Mouse (Mus musculus) cerebellum, postnatal 14 days (tissue): ENCODE measurements around the gene Dhx9.
"Not testable (repeated sequence)": the region's sequence is repeated elsewhere in the genome, so short reads cannot be mapped to it uniquely, and the experiment has no call there.

Experiments
- DNase-seq, 2 experiments: peaks; one replicate each; pipeline ENCODE4 v3.0.0; 2021; ENCODE audit warnings: mixed read lengths in 2 of 2

Dhx9 gene

DNA sequence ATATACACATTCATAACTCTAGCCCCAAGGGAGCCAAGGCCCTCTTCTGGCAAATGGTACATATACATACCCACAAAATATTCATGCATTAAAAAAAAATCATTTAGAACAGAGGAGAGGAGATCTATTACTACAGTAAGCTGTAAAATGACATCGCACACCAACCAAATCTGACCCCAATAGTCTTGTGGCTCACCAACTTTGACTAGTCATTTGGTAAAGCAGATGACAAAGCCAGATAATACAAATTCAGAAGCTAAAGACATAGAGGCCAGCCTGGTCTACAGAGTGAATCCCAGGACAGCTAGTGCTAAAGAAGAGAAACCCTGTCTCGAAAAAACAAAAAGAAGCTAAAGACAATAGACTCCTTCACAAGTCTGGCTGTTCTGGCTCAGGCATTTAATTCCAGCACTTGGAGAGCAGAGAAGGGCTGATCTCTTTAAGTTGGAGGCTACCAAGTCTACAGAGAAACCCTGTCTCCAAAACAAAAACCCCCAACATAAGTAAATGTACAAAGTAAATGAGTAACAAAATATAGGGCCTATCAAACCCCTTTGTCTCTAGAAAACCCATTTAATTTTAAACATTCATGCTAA is 2.2 kb downstream of the Dhx9 start:
- DNase-seq: no peak

DNA sequence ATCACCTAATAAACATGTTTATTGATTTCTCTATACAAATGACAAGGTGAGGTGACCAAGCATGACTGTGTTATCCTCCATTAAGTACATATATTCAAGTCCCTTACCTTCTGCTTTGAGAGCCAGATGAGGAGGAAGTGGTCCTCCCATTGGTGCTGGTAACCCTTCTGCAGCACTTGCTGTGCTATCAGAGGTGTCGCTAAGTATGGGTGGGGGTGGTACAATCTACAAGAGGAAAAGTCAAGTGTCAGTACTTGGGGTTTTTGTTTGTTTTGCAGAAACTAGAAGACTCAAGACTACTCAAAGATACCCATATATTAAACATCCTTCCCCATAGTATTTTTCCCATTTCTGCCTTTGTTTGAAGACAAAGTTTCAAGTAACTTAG is 6.4 kb downstream of the Dhx9 start:
- DNase-seq: no peak

DNA sequence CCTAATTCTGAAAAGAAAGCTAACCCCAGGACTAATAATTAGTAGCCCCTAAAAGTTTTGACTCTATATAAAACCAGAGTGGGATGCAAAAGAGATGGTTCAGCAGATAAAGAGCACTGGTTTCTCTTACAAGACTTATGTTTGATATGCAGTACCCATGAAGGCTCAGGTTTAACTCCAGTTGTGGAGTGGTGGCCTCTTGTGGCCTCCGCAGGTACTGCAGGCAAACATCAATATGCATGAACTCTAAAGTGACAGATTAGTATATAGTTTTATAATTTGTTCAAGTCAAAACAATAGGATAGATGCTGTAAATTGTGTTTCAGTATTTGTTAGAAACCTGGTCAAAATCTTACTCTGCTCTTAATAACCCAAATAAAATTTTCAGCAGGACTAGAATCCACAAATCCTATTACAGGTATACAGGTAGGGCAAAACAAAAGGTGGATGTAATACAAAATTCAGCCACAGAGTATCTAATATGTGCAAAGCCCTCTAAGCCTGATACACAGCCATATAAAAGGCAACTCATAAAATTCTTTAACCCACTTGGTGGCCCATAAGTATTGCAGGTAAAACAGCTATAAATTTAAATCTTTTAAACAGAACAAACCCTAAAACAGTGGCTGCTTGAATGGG is 7.0 kb downstream of the Dhx9 start:
- peak; percentile 80 to 85 for DNase-seq

DNA sequence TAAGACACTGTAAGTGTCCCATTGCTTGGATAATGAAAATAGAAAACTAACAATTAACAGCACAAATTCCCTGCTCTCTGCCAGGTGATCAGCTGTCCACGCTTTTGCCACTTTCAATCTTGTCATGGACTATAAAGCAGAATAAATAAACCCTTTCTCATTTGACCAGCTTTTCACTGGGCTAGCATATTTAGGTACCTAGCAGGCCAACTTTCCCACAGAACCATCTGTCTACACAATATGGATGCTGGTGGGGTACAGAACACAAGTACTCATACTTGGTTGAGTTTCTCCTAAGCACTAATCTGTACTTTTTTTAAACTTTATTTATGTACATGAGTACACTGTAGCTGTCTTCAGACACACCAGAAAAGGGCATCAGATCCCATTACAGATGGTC is 8.2 kb downstream of the Dhx9 start:
- DNase-seq: no peak

DNA sequence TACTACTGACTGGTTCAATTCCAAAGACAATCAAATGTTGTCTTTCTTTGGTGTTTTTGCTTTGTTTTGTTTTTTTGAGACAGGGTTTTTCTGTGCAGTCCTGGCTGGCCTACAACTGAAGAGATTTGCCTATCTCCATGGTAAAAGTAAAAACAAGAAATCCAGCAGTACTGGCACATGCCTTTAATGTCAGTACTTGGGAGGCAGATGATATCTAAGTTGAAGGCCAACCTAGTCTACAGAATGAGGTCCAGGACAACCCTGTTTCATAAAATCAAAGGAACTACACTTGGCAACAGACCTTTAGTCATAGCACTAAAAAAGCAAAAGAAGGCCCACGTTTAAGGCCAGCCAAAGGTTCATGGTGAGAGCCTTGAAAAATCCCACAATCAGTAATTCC is 25.7 kb downstream of the Dhx9 start:
- DNase-seq: no peak

DNA sequence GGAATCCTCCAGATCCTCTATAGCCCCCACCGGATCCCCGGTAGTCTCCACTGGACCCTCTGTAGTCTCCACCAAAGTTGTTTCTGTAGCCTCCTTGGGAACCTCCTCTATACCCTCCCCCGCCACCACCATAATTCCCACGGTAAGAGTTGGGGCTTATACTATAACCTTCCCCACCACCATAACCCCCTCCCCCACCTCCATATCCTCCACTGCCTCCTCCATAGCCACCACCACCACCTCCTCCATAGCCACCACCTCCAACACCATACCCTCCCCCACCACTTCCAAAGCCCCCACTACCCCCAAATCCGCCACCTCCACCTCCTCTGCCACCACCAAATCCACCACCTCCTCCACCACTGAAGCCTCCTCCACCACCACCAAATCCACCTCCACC is 31.3 kb downstream of the Dhx9 start:
- no peak for DNase-seq

DNA sequence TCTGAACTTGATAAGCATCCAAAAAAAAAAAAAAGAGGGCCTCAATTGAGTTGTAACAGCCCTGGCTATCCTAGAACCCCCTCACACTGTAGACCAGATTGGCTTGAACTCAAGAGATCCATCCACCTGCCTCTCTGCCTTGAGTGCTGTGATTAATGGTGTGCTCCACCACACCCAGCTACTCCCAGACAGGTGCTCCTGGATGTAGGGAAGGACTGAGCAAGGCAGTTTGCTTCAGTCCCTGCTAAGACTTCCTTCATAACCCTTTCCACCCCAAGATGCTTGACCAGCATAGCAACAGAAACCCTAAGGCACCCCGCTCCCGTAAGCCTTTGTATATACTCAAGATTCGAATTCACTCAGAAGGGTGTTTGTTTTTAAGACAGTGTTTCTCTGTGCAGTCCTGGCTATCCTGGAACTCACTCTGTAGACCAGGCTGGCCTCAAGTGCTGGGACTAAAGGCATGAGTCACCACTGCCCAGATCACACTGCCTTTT is 34.3 kb downstream of the Dhx9 start:
- DNase-seq: no peak

DNA sequence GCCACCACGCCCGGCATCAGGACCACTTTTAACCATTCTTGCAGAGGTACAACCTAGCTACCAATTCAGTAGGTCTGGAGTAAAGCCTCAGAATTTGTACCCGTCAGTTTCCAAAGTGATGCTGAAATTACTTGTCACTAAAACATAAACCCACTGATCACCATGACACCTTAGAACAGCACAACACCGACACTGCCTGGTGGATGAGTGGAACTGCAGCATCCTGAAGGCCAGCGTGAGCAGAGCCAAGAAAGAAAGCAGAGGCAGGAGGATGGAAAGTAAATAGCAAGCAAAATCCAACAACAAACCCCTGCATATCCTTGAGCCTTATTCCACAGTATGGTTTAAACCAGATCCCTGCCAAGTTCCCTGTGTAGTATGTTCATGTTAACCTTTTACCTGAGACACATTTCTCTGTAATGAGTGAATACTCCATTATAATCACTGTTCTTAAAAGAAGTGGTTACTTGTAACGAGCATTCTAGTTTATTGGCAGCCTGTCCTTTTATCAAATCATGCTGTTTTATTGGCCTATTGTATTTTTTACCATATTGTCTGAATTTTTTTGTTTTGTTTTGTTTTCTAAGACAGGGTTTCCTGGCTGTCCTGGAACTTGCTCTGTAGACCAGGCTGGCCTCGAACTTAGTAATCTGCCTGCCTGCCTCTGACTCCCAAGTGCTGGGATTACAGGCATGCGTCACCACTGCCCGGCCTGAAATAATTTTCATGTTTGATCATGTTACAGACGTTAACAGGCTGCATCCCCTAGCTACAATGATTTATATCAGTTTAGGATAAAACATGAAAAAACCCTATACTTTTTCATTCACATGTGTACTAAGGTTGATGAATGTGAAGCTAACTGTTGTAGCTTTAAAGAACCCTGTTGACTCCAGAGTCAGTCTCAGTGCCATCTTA is 36.0 kb downstream of the Dhx9 start:
- peak; percentile 26 to 43 for DNase-seq

DNA sequence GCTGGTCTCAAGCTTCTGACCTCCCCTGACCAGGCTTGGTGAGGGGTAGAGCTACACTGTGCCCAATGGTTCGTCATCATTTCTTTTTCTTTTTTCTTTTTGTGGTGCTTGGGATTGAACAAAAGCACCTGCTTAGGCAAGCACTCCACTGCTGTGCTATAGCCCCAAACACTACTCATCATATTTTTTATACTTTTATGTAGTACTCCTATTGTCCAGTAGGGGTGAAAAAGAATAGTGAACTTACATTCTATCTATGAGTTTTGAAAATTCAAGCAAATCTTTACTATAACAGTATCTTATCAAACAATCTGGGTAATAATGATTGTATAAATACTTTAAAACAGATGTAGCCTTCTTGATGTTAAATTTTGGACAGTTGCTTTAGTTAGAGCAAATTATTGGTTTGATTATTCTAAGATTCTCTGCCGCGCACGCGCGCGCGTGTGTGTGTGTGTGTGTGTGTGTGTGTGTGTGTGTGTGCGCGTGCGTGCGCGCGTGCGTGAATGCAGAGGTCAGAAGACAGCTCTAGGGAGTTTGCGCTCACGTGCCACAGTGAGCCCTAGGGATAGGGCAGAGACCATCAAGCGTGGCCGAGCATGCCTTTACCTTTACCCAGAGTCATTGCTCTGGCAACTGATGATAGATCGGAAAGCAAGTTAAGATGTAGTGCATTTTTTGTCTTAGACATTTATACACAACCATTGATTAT is 41.2 kb downstream of the Dhx9 start:
- DNase-seq: no peak

DNA sequence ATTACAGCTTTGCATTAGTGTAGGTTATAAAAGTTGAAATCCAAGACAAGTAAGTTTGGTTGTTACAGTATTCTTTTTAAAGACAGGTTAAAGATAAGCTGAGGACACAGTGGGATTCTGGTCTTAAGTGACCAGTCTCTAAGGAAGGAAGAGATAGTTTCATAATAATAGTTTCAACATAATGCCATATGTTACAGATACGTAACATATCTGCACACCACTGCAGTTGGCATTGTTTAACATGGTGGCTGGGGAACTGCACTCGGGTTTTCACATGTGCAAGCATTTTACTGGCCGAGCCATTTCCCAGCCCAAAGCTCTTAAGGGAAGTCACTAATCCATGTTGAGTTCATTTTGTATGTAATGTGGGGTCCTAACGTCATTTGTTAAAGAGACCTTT is 43.8 kb downstream of the Dhx9 start:
- DNase-seq: no peak

DNA sequence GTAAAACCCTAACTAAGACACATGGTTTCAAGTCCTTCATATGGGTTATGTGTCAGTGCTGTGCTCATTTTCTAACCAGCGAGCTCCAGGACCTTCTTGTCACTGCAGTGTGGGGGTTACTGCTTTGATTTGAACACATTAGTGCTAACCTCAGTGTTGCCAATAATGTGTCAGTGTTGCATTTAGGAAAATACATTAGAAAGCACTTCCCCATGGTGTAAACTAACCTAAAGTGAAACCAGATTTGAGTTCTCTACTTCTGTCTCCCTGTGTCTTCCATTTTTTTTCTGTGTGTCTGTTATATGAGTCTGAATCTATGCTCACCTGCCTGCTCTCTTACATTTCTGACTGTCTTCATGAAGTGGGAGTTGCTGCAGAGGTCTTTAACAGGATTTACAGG is 44.4 kb downstream of the Dhx9 start:
- DNase-seq: no peak

DNA sequence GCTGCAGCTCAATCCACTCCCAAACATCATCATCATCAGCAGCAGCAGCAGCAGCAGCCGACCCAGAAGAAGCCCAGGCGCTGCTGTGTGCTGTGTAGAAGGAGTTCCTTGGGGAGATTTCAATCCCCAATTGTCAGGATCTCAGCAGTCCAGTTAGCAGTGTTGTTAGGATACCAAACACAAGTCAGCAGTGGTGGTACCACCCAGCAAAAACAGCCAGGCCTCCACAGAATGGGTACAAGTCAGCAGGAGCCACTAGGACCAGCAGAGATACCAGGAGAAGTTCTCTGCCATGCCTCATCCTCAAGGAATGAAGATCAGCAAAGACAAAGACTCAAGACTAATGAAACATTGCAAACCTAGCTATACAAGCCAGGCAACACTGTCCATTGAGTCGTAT is 45.8 kb downstream of the Dhx9 start:
- DNase-seq: no peak

DNA sequence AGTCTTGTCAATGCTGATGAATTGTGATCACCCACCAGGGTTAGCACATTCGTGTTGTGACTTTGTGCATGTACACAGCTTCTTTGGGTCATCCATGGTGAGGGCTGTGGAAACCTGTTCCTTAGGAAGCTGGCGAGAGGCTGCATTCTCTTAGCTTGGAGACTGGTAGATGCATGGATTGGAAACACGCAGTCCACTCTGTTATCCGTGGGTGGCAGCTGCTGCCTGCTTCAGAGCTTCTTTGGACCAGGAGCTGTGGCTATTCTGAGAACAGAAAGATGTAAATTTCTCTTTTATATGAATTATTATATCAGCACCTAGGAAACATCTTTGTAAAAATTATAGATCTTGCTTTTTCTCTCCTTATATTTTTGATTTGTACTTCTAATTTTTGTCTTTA is 46.7 kb downstream of the Dhx9 start:
- no peak for DNase-seq

DNA sequence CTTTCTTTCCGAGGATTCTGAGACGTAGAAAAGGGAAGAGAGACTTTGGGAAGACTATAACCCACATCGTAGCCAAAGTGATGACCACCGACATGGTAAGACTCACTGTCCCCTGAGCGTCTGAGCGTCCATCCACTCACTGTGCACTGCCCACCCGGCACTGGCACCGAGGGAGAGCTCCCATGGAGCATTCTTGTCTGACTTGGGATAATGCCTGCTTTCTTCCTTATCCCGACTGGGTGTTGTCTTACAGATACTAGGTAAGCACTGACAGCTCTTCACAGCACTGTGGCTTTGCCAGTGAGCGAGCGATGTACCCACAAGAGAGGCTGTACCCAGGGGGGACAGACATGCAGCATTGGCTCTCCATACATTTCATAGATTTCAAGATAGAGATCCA is 49.9 kb downstream of the Dhx9 start:
- no peak for DNase-seq

DNA sequence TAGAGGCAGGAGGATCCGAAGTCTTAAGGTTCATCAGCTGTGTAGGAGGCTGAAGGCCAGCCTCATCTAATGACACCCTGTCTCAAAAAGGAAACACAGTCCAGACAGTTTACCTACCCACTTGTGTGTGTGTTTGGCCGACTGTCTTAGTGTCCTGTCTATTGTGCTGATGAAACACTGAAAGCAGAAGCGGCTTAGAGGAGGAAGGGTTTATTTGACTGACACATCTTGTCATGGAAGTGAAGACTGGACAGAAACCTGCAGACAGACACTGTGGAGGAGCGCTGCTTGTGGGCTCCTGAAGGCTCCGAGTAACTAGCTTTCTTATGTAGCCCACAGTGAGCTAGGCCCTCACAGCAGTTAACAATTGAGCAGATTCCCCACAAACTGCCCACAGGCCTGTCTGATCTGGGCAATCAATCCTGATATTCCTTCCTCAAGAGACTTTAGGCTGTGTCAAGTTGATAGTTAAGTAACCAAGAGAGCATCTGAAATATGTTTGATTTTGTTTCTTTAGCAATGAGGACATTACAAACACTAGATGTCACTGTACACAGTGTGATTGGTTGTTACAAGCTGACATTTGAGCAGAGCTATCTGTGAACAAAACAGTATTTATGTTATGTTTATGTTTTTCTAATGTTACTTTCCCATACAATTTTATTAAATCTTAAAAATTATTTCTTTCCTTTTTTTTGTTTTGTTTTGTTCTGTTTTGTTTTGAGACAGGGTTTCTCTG is 53.4 kb downstream of the Dhx9 start:
- no peak for DNase-seq

DNA sequence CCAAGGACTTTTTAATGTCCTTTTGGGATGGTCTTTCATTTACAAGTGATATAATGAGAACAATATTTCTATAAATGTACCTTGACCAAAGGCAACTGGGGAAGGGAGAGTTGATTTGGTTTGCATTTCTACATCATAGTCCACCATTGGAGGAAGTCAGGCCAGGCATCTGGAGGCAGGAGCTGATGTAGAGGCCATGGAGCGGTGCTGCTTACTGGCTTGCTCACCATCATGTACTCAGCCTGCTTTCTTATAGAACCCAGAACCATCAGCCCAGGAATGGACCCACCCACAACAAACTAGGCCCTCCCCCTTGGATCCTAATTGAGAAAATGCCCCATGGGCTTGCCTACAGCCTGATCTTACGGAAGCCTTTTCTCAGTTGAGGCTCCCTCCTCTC is 55.1 kb downstream of the Dhx9 start:
- DNase-seq: no peak

DNA sequence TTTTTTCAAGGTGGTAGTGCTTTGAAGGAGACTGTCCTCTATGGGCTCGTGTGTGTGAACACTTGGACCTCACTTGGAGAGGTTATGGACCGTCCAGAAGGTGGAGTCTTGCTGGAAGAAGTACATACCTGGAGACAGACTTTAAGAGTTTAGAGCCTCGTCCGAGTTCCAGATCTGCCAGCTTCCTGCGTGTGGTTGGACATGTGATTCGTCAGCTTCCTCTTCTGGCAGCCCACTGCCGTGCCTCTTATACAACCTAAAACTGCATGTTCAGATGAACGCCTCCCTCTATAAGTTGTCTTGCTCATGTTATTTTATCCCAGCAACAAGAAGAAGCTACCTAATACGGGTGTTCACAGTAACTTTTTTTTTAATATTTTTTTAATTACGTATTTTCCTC is 55.8 kb downstream of the Dhx9 start:
- no peak for DNase-seq

DNA sequence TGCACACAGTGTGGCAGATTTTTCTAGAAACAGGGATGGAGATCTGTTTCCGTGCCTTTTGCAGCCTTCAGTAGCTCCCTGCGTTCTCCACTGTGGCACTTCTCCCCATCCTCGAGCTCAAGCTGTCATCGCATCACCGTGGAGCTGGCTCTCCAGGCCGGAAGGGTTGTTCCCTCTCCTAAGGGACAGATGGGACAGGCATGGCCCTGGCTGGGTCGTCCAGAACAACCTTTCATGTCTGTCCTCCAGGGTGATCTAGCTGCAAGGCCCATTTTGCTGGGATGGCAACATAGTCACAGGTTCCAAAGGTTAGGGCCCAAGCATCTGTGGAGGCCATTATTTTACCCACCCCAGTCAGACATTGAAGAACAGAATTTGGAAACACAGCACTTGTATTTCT is 56.3 kb downstream of the Dhx9 start:
- DNase-seq: no peak

DNA sequence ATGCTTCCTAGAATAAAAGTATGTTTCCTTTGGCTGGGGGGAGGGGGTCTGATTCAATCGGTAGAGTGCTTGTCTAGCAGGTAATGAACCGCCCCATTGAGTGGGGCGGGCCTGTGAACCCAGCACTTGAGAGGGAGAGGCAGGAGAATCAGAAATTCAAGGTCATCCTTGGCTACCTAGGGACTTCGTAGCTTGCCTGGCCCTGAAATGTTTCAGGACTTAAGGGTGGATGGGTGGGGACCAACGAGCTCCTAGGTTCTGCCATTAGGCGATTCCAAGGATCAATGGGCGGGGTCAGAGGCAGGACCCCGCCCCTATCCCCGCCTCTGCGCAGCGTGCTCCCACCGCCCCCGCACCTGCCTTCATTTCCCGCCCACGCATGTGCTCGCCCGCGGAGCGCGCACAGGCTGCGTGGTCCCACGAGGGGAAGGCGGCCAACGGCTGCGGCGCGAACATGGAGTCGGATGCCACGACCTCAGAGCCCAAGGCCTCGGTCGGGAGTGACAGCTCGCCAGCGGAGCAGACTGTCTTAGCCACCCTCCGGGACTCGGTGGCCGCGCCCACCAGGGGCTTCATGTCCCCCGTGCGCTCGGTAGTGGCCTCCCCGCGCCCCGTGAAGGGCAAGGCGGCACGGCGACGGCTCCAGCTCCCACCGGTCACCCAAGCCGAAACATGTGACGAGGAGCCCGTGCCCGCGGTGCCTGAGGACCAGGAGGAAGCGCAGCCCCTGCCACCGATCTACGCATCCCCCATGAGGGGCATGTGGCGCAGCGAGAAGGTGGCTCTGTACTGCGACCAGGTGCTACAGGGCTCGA is 62.5 kb downstream of the Dhx9 start, which contains the start of gene Shcbp1l:
Shcbp1l (plus strand) TSS at position 393 of the 815 bp plus-strand sequence.
- peak; percentile 81 to 84 for DNase-seq

DNA sequence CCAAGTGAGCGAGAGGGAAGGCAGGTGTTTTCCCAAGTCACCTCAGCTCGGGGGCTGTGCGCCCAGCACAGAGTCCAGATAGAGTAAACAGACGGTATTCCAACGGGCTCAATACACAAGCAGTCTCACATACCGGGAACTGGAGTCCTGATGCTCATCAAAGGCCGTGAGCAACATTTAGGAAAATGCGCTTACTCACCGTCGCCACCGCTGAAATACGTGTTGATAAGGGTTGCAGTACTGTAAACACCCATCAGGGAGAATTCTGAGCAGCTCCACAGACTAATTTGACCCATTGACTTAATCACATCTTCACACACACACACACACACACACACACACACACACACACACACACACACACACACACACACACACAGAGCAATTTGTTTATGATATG is 63.2 kb downstream of the Dhx9 start:
- DNase-seq: peak in 1 of 2 experiments; percentile 25

DNA sequence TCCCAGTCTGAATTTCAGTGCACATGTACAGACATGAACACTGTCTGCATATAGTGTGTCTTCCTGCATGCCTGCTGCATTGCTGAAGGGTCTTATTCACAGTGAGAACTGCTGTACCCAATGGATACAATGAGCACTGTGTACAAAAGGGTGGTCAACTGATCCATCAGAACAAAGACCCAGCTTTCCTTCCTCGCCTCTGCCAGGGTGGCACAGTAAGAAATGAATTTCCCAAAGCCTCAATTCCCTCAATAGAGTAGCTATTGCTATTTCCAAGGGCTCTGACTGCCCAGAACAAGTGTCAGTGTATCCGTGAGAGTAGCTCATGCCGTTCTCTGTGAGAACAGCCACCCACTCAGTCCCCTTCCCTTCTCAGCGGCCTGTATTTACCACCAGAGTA is 69.7 kb downstream of the Dhx9 start:
- not testable (repeated sequence) for DNase-seq
